Mouse (Mus musculus): ENCODE data around the gene Arhgap10. TPM values are rescaled to one million over a fixed set of nuclear protein-coding genes. Genes with fewer than 3 reads are reported as not detected.

Gene Arhgap10
- polyA plus RNA-seq, 1 experiment: 17.6 TPM

GRCm38 (mm10) chr8:77364472-77364871 is 153.3 kb downstream of the Arhgap10 start:
- Histone ChIP-seq H3ac (ENCODE audit: control insufficient read depth, insufficient read length, low read depth) (no peak overlapping the region), H3K27me3 (ENCODE audit: control insufficient read depth, insufficient read depth, insufficient read length) (no peaks in the 10 kb centered on the region), H3K79me2 (ENCODE audit: control insufficient read depth, insufficient read depth) (no peaks in the 10 kb centered on the region), H3K36me3 (ENCODE audit: control insufficient read depth, insufficient read depth) (peaks cover 34% of the 10 kb centered on the region), H3K4me3 (ENCODE audit: insufficient read depth, poor library complexity, severe bottlenecking) (no peak overlapping the region), H3K79me3 (ENCODE audit: low read depth) (no peaks in the 10 kb centered on the region)
- no peak for TF ChIP-seq FOSL1 (IDR thresholded peaks at IDR 0.05; ENCODE audit: insufficient read depth, low read length, poor library complexity, severe bottlenecking)
- no peak for TF ChIP-seq CTCF (IDR thresholded peaks at IDR 0.05; ENCODE audit: control insufficient read depth, insufficient read depth, insufficient read length)
- TF ChIP-seq USF1 (IDR thresholded peaks at IDR 0.05; ENCODE audit: low read depth): no peak
- no peak for TF ChIP-seq MYOG (IDR thresholded peaks at IDR 0.05; ENCODE audit: control insufficient read depth, extremely low read depth, insufficient read length)
- TF ChIP-seq MYOD1 (IDR thresholded peaks at IDR 0.05; ENCODE audit: control insufficient read depth, insufficient read length, low read depth): no peak
- TF ChIP-seq MAX (IDR thresholded peaks at IDR 0.05): no peak
- TF ChIP-seq CEBPB (IDR thresholded peaks at IDR 0.05; ENCODE audit: low read depth): no peak

DNA sequence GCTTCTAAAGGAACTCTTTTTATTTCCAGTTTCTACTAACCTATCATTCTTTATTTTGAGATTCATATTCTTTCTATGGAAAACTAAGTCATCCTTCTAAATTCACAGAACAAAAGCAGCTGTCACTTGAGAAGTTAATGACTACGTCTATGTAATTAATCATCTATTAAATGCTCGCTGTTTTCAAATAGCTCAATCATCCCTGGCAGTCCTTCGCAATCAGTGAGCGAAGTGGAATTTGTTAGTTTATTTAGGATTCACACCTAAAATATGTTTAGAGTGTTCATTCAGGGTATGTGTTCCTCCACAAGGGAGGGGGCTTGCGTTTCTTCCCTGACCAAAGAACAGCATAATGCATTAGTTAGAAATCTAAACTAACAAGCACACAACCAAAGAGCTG is 156.9 kb downstream of the Arhgap10 start:
- no peaks in the 10 kb centered on the region for H3K79me3 ChIP-seq (ENCODE audit: low read depth)
- H3K27me3 ChIP-seq (ENCODE audit: control insufficient read depth, insufficient read depth, insufficient read length): no peaks in the 10 kb centered on the region
- TF ChIP-seq MYOD1 (IDR thresholded peaks at IDR 0.05; ENCODE audit: control insufficient read depth, insufficient read length, low read depth) (no peak), USF1 (IDR thresholded peaks at IDR 0.05; ENCODE audit: low read depth) (no peak), FOSL1 (IDR thresholded peaks at IDR 0.05; ENCODE audit: insufficient read depth, low read length, poor library complexity, severe bottlenecking) (no peak)

GRCm38 (mm10) chr8:77360423-77360822 is 157.3 kb downstream of the Arhgap10 start:
- Histone ChIP-seq H3K36me3 (ENCODE audit: control insufficient read depth, insufficient read depth) (peaks cover 51% of the 10 kb centered on the region), H3K79me3 (ENCODE audit: low read depth) (no peaks in the 10 kb centered on the region), H3K4me3 (ENCODE audit: insufficient read depth, poor library complexity, severe bottlenecking) (no peak overlapping the region), H3ac (ENCODE audit: control insufficient read depth, insufficient read length, low read depth) (no peak overlapping the region), H3K27me3 (ENCODE audit: control insufficient read depth, insufficient read depth, insufficient read length) (no peaks in the 10 kb centered on the region), H3K79me2 (ENCODE audit: control insufficient read depth, insufficient read depth) (no peaks in the 10 kb centered on the region)
- TF ChIP-seq USF1 (IDR thresholded peaks at IDR 0.05; ENCODE audit: low read depth): no peak
- no peak for TF ChIP-seq CEBPB (IDR thresholded peaks at IDR 0.05; ENCODE audit: low read depth)
- no peak for TF ChIP-seq MYOG (IDR thresholded peaks at IDR 0.05; ENCODE audit: control insufficient read depth, extremely low read depth, insufficient read length)
- TF ChIP-seq MYOD1 (IDR thresholded peaks at IDR 0.05; ENCODE audit: control insufficient read depth, insufficient read length, low read depth): no peak
- no peak for TF ChIP-seq CTCF (IDR thresholded peaks at IDR 0.05; ENCODE audit: control insufficient read depth, insufficient read depth, insufficient read length)
- no peak for TF ChIP-seq MAX (IDR thresholded peaks at IDR 0.05)
- no peak for TF ChIP-seq FOSL1 (IDR thresholded peaks at IDR 0.05; ENCODE audit: insufficient read depth, low read length, poor library complexity, severe bottlenecking)

More for the DNA sequence above, 156.9 kb downstream of the Arhgap10 start:
- Histone ChIP-seq H3K4me3 (ENCODE audit: insufficient read depth, poor library complexity, severe bottlenecking) (no peak overlapping the region), H3K36me3 (ENCODE audit: control insufficient read depth, insufficient read depth) (peaks cover 56% of the 10 kb centered on the region), H3K79me2 (ENCODE audit: control insufficient read depth, insufficient read depth) (no peaks in the 10 kb centered on the region), H3ac (ENCODE audit: control insufficient read depth, insufficient read length, low read depth) (no peak overlapping the region)

- Histone ChIP-seq H3ac (ENCODE audit: control insufficient read depth, insufficient read length, low read depth) (no peak overlapping the region), H3K79me3 (ENCODE audit: low read depth) (no peaks in the 10 kb centered on the region), H3K36me3 (ENCODE audit: control insufficient read depth, insufficient read depth) (peaks cover 51% of the 10 kb centered on the region), H3K27me3 (ENCODE audit: control insufficient read depth, insufficient read depth, insufficient read length) (no peaks in the 10 kb centered on the region), H3K79me2 (ENCODE audit: control insufficient read depth, insufficient read depth) (no peaks in the 10 kb centered on the region), H3K4me3 (ENCODE audit: insufficient read depth, poor library complexity, severe bottlenecking) (no peak overlapping the region)
- no peak for TF ChIP-seq MAX (IDR thresholded peaks at IDR 0.05)
- TF ChIP-seq CTCF (IDR thresholded peaks at IDR 0.05; ENCODE audit: control insufficient read depth, insufficient read depth, insufficient read length): no peak
- no peak for TF ChIP-seq MYOG (IDR thresholded peaks at IDR 0.05; ENCODE audit: control insufficient read depth, extremely low read depth, insufficient read length)
- TF ChIP-seq CEBPB (IDR thresholded peaks at IDR 0.05; ENCODE audit: low read depth): no peak
- TF ChIP-seq FOSL1 (IDR thresholded peaks at IDR 0.05; ENCODE audit: insufficient read depth, low read length, poor library complexity, severe bottlenecking): no peak
- no peak for TF ChIP-seq MYOD1 (IDR thresholded peaks at IDR 0.05; ENCODE audit: control insufficient read depth, insufficient read length, low read depth)
- TF ChIP-seq USF1 (IDR thresholded peaks at IDR 0.05; ENCODE audit: low read depth): no peak
Measured at GRCm38 (mm10) chr8:77357126-77357525, 160.6 kb downstream of the Arhgap10 start.

DNA sequence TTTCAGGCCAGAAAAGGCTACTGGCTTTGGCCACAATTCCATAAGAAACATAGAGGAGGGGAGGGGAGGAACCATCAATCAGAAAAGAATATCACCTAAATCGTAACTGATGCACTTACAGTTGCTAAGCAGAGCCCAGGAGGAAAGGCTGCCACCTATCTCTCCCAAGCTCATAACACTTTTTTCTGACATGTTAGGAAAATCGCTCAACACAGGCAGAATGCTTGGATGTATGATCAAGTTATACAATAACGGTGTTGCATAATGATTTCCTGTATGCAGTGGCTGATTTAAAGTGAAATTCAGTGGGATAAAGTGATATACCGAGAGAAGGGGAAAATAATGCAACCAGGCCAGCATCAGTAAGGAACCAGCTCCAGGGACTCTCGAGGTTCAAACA is 162.4 kb downstream of the Arhgap10 start:
- H3K79me2 ChIP-seq (ENCODE audit: control insufficient read depth, insufficient read depth): no peaks in the 10 kb centered on the region
- H3K79me3 ChIP-seq (ENCODE audit: low read depth): no peaks in the 10 kb centered on the region
- H3K36me3 ChIP-seq (ENCODE audit: control insufficient read depth, insufficient read depth): peaks cover 35% of the 10 kb centered on the region
- no peak overlapping the region for H3K4me3 ChIP-seq (ENCODE audit: insufficient read depth, poor library complexity, severe bottlenecking)
- TF ChIP-seq USF1 (IDR thresholded peaks at IDR 0.05; ENCODE audit: low read depth) (no peak), FOSL1 (IDR thresholded peaks at IDR 0.05; ENCODE audit: insufficient read depth, low read length, poor library complexity, severe bottlenecking) (no peak), MYOG (IDR thresholded peaks at IDR 0.05; ENCODE audit: control insufficient read depth, extremely low read depth, insufficient read length) (no peak), MAX (IDR thresholded peaks at IDR 0.05) (no peak), CTCF (IDR thresholded peaks at IDR 0.05; ENCODE audit: control insufficient read depth, insufficient read depth, insufficient read length) (no peak), CEBPB (IDR thresholded peaks at IDR 0.05; ENCODE audit: low read depth) (no peak), MYOD1 (IDR thresholded peaks at IDR 0.05; ENCODE audit: control insufficient read depth, insufficient read length, low read depth) (no peak)
- H3K27me3 ChIP-seq (ENCODE audit: control insufficient read depth, insufficient read depth, insufficient read length): no peaks in the 10 kb centered on the region
- no peak overlapping the region for H3ac ChIP-seq (ENCODE audit: control insufficient read depth, insufficient read length, low read depth)

- Histone ChIP-seq H3K36me3 (ENCODE audit: control insufficient read depth, insufficient read depth) (peaks cover 40% of the 10 kb centered on the region), H3K79me2 (ENCODE audit: control insufficient read depth, insufficient read depth) (no peaks in the 10 kb centered on the region), H3K27me3 (ENCODE audit: control insufficient read depth, insufficient read depth, insufficient read length) (no peaks in the 10 kb centered on the region), H3K79me3 (ENCODE audit: low read depth) (no peaks in the 10 kb centered on the region), H3ac (ENCODE audit: control insufficient read depth, insufficient read length, low read depth) (no peak overlapping the region), H3K4me3 (ENCODE audit: insufficient read depth, poor library complexity, severe bottlenecking) (no peak overlapping the region)
- no peak for TF ChIP-seq CEBPB (IDR thresholded peaks at IDR 0.05; ENCODE audit: low read depth)
- TF ChIP-seq CTCF (IDR thresholded peaks at IDR 0.05; ENCODE audit: control insufficient read depth, insufficient read depth, insufficient read length): no peak
- TF ChIP-seq MYOD1 (IDR thresholded peaks at IDR 0.05; ENCODE audit: control insufficient read depth, insufficient read length, low read depth): no peak
- no peak for TF ChIP-seq MYOG (IDR thresholded peaks at IDR 0.05; ENCODE audit: control insufficient read depth, extremely low read depth, insufficient read length)
- TF ChIP-seq MAX (IDR thresholded peaks at IDR 0.05): no peak
- TF ChIP-seq USF1 (IDR thresholded peaks at IDR 0.05; ENCODE audit: low read depth): no peak
- TF ChIP-seq FOSL1 (IDR thresholded peaks at IDR 0.05; ENCODE audit: insufficient read depth, low read length, poor library complexity, severe bottlenecking): no peak
Measured at GRCm38 (mm10) chr8:77354189-77354588, 163.6 kb downstream of the Arhgap10 start.
